Mouse (Mus musculus) induced T-regulatory cell, adult 2 months (primary cell): Measurements from ENCODE around the gene Fgf8.
A peak's percentile ranks its signal among the peaks of the same experiment; 100 is the strongest.

Experiments
- DNase-seq: peaks from one replicate; pipeline ENCODE4 v3.0.0-alpha.2; 2012; ENCODE audit warnings: low read depth

The Fgf8 gene

DNA sequence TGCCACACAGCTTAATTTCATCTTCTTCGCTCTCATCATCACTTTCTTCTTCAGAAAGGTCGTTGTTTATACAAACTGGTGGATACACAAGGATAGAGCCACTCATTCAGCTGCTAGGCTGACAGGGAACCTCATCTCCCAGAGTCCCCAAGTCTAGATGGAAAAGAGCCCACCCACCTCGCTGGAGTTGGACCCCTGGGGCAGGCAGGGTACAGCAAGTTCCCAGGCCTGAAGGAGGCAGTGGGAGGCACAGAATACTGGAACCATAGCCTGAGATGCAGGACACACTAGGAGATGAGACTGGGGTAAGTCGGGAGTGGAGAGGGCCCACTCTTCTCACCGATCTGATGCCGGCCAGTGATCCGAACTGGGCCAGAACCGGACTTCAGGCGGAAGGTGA is 5.5 kb upstream of the Fgf8 start:
- no peak for DNase-seq

DNA sequence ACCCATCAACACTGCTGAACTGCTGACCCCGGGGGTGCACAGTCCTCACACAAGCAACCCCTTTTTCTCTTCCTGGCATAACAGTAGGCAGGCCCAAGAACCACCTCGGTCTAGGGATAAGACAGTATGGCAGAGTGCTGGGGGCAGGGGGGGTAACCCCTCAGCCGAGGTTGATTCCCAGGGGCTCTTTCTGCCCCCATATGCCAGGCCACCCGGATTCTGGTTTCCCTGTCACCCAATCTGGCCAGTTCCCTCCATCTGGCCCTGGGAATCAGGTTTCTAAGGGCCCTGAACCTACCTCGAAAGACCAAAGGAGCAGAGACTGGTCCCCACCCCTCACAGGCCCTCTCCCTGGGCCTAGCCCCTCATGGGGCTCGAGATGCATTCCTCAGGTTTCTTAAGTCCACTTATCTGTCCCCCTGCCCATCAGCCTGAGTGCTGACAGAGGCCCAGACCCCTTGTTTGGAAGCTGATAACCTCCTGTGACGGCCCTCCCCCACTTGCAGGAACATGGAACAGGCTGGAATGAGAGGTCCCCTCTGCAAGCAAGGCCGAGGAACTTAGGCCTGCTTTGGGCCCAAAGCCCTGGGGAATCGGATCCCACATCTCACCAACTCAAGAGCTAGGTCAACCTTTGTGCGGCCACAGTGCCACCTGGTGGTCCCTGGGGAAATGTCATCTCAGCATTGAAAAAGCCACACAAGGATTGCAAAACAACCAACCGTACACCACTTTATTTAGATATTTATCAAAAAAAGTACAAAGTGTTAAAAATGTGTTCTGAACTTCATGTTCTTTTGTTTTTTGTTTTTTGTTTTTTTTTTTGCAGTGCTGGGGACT is 4.5 kb upstream of the Fgf8 start:
- DNase-seq, result peak; percentile 93

DNA sequence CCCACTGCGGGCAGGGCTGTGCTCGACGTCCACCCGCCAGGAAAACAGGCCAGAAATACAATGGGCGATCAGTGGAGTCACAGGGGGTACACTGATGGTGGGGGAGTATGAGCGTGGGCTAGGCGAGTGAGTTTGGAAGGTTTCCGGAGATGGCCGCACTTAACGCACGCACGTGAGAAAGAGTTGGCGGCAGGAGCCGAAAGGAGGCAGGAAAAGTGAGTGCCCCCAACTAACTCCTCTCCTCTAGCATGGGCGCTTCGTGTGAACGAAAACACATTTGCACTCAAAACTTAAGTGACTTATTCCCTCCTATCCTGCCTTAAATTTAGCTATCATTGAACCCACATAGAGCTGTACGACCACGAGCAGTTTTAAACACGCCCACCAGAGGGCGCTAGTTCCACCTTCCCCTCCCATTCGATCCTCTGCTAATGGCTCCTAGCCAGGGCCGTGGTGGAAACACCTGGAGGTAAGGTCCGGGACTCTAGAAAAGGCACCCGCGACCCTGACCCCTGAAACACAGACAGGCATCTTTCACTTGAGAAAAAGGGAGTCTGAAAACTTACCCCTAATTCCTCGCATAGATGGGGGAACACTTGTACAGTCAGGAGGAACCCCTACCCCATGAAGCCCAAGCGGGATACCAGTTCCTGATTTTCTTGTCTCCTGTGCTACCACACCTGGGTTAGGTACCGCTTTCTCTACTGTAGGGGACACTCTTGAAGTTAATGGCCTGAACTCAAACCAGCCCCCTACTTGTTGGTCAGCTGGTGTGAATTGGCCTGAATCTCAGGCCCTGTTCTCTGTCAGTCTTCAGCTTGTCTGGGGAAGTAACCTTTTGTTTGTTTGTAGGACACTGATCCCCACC is 3.7 kb upstream of the Fgf8 start:
- DNase-seq, result peak; percentile 92

DNA sequence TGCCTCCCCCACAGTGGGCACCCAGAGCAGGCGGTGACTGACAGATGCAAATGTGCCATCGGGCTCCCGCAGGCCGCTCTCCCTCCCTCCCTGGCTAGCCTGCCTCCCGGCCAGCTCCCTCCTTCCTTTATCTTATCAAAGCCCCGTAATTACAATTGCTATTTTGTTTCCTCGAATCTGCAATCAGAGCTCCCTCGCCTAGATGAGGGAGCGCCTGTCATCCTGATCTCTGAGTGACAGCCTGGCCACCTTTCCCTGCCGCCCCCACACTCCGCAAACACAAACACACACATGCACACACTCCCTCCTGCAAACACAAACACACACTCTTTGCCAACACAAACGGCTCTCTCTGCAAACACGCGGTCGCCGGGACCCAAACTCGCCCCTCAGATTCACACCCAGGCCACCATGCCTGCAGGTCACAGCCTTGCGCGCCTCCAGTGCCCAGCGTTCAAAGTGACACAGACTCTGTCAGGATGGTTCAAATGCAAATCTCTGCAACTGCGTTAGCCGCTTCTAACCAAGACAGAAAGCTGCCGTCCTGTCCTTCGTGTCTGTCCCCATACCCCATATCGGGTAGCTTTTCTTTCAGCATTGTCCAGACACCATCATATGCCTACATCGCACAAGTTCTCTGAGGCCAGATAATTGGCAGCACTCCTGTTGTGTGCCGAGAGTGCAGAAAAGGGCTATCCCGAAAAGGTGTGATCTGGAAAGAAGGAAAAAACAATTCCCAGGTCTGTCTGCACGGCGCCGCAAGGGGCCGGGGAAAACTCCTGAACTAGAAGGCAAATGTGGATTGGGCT is 2.8 kb upstream of the Fgf8 start:
- DNase-seq, result no peak

DNA sequence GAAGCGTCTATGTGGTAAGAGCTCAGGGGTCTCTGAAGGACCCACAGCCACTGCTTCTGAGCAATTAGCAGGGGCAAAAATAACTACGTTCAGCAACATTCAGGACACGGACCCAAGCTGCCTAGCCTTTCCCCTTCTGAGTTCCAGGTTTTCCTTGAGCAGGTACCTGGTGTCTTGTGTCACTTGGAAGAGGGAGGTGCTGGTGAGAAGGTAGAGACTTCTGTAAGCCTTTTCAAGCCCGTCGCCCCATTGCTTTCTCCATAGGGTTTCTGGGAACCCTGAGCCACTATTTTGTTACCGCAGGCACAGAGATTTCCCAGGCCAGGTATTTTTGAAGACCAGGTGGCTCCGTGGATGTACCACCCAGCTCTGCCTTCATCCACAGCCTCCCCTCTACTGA is 904 bp upstream of the Fgf8 start:
- DNase-seq, result no peak

DNA sequence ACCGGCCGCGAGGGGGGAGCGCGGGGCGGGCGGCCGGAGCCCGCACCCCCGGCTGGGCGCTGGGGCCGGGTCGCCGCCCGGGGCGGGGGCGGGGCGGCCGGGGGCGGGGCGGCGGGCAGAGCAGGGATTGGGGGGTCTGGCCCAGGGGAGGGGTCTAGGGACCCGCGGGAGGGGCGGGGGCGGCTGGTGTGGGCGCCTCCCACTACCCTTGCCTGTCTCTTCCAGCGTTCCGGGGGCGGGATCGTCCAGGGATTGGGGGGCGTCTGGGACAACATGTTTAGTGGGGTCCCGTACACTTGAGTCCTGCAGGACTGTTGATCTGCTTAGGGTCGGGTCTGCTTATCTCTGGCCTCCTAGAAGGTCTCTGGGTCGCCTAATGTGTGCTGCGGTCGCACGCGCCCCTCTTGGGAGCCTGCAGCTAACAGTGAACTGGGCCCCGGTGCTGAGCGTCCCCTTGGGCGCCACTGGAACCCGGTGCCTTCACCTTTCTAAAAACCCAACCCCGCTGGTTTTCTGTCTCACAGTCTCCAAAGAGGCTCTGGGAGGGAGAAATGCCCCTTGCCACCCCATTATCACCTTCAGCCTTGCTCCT is 365 bp upstream of the Fgf8 start:
- DNase-seq, result no peak

DNA sequence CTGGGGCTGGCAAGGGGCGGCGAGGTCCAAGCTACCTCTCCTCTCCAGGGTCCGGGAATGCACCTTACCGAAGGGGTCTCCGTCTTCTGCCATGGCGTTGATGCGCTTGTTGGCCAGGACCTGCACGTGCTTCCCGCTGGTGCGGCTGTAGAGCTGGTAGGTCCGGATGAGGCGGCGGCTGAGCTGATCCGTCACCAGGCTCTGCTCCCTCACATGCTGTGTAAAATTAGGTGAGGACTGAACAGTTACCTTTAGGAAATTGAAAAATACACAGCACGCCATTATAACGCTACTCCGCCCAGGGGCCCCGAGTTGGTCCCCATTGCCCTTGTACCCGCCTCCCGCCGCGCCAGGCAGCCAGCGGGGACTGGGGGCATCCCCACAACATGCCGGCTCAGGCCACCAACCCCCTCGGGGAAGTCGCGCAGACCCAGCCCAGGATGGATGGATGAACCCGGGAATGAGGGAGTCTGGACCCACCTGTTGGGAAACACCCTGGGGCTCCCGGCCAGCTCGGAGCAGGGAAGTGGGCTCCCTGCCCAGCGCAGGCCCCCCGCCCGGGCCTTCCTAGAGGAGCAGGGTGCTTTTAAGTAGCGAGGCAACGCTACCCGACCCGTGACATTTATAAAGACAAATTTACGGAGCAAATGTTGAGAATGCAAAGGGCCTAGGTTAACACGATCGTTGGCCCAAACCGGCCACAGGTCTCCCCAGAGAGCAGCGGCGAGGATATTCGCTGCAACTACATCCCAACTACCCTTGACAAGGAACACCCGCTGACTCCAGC is 1.1 kb downstream of the Fgf8 start:
- no peak for DNase-seq

DNA sequence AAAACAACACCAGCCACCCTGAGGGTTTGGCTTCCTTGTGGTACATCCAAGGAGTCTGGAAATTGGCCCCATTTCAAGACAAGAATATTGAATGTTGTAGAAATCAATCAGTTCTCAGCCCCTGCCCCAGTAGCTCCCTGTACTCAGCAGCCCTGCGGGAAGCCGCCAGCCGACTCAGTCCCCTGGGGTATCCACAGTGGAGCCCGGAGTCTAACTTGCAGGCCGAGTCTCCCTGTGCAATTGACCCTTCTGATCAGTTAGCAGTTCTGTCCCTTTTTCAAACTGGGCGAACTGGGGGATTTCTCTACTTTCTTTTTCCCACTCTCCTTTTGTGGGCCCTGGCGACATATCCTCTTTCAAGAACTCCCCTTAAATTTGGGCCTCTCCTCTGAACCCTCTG is 1.9 kb downstream of the Fgf8 start:
- DNase-seq, result no peak

DNA sequence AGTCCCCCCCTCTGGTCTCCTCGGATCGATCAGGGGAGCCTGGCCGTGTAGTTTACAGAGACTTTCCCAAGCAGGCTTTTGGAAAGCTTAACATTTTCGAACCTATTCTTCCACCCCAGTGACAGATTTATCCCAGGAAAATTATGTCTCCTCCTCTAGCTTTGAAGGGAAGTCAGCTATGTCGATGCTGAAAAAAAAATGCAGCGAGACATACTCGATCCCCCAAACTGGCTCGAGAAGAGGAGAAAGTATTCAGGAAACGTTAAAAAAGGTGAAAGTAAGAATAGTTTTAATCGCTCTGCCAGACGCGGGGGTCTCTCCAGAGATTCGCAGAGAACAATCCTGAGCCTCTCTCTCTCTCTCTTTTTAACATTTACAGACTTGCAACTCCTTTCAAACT is 2.5 kb downstream of the Fgf8 start:
- DNase-seq, result no peak

DNA sequence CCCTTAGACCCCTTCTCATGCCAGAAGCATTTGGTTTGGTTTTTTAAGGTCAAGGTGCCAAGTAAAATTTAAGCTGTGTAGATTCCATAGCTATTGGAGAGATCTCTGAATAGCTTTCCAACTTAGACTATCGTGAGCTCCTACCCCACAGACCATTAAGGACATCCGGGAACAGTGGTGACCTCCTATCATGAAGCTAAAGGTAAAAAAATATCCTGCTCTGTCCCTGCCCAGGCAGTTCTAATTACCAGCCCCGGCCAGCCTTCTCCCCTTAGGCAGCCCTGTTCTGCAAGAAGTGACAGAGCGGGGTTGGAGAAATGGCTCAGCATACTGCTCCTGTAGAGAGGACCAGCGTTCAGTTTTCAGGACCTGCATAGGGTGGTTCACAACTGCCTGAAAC is 4.2 kb downstream of the Fgf8 start:
- DNase-seq, result no peak

DNA sequence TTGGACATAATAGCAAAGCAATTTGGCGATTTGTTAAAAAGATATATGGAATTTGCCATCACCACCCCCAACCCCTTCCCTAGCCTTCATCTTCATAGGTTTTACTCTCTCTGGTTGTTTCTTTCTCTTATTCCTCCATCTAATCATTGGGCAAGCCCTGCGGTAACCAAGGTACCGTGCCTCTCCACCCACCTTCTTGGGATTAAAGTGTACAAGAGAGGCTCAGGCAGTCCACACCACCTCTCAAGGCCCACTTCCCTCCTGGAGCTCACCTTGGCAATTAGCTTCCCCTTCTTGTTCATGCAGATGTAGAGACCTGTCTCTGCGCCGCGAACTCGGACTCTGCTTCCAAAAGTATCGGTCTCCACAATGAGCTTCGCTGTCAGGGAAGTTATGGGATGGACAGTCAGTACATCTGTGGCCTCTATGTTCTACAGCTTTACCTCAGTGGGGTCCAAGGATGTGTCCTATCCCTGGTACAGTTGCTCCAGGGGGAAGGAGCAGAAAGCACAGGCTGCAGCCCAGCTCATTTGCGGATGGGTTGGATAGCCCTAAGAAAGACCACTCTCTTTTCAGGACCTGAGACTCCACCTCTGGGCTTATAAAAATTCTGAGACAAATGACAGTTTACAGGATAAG is 4.8 kb downstream of the Fgf8 start:
- no peak for DNase-seq

DNA sequence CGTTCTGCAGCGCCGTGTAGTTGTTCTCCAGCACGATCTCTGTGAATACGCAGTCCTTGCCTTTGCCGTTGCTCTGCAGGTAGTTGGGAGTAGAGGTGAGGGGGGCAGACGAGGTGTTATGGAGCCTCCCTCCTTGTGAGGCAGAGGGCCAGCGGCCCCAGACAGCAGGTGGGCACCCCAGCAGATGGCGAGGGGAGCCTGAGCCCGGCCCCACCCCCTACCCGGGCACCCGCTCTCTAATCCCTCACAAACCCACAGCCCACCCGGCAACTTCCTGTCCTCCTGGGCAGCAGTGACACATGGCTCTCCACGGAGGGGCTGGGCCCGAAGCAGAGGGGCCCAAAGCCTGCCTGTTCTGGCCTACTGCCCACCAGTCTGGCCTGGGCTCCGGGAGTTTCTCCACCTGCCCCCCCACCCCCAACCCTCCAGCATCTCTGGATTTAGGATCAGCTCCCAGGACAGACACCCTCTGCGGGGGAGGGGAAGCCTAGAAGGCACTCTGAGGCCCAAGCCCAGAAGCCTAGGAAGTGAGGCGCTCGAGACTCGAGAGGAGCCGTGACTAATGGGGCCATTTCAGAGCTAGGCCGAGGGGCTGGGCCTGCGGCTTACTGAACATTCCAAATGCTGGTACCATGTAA is 5.4 kb downstream of the Fgf8 start:
- DNase-seq, result no peak

DNA sequence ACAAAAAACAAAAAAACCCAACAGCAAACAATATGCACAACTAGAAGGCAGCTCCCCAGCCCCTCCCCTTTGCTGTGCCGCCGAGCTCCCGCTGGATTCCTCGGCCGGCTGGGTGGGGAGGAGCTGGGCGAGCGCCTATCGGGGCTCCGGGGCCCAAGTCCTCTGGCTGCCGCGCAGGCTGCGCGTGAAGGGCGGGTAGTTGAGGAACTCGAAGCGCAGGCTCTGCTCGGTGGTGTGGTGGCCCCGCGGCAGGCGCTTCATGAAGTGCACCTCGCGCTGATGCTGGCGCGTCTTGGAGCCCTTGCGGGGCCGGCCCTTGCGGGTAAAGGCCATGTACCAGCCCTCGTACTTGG is 5.9 kb downstream of the Fgf8 start:
- peak; percentile 37 for DNase-seq

DNA sequence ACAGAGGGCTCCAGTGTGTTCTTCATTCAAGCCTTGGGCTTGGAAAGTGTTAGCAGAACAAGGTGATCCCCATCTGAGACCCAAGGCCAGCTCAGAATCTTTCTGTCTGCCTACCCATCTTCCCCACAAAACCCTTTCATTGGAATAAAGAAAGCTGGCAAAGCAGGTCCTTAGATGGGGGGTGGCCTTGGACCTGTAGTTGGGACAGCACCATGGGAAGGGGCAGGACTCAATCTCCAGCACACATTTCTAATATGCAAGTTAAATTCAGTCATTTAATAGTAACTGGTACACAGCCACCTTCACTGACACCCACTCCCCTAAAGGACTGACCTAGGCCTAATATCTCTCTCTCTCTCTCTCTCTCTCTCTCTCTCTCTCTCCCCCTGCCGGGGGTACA is 6.5 kb downstream of the Fgf8 start:
- DNase-seq, result no peak

DNA sequence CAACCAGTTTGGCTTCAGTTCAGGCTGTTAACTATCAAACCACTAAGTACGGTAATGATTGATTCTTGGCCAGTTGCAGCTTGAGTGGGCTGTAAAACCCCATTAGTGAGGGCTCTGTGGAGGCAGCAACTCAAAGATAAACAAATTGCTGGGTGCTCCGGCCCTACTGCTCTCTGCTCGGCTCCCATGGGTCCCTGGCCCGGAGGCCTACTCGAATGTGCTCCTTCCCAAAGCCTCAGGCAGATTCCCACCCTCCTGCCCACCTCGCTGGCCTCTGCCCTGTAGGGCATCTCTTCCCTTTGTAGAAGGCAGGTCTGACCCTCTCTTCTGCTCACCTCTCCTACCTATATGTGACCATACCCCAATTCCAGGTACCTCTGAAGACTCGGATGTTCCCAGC is 8.0 kb downstream of the Fgf8 start:
- no peak for DNase-seq

DNA sequence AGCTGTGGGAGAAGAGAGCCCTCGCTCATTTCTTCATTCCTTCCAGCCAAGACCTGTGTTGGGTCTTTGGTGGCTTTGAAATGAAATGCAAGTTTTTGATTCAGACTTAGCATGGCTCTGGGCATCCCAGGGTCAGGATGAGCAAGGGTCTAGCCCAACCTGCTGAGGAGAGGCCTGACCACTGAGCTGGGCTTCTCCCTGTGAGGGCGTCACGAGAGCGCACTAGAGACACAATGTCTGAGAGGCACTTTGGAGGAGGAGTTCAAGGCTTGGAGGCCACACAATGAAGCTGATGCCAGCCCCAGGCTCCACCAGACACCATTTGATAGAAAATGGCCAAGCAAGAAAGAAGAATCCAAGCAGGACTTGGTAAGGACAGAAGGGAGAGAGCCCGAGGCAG is 8.5 kb downstream of the Fgf8 start:
- DNase-seq, result no peak

DNA sequence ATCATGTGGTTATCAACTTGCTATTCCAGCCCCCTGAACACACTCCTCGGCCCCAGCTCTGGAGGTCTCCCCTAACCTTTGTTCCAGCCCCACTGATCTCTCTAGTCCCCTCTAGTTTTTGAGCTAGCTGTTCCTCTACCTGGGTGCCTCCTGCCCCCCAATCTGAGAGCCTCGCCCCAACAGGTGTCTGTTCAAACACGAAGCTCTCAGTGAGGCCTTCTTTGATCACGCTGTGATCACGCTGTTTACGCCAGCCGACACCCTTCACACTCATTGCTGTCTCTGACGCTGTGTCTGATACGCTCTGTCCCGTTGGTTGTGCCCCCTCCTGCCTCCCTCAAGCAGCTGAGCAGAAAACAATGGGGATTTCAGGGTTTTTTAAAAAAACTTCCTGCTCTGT is 9.2 kb downstream of the Fgf8 start:
- no peak for DNase-seq

DNA sequence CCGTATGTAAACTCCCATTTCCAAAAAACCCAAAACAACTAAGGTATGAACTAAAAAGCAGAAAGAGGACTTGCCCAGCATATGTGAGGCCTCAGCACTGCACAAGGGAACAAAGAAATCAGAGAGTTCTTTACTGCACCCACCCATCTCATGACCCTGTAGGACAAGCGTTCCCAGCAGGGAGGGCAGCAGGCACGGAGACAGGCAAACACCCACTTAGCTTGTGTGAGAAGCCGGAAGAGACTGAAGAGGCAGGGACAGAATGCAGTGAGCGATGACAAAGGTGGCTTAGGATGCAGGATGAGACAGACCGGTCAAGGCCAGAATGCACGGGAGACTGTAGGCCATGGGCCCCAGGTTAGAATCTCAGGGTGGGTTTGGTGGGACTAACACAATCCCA is 11.1 kb downstream of the Fgf8 start:
- no peak for DNase-seq

DNA sequence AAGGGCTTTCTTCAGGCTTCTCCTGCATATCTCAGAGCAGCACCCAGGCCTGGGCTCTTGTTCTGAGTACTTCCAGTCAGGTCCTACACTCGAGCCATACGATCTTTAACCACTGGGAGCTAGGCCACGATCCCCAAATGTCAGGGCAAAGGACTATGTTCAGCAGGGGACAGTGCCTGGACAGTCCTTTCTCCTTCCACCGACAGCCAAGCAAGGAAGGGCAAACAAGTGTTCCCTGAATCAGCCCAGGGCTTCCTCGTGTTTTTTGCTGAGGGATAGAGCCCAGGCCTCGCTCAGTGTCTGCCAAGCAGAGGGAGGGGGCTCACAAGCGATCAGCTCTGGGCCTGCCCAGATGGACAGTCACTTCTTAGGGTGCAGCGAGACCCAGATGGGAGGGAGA is 12.7 kb downstream of the Fgf8 start:
- no peak for DNase-seq

DNA sequence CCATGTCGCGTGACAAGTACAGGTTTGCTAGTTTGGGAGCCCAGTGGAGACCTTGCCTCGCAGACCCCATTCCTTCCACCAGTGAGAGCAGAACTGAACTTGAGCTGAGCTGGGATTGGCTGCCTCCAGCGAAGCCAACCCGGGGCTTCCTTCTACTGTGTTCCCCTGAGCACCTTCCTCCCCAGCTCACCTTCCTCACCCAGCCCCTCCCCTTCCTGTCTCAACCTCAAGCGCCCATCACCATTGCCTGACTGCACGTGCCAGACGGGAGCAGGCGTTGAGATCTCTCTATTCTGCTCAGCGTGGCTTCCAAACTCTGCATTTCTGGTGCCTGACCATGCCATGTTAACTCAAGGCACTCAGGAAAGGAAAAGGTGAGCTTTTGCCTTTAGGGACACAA is 15.5 kb downstream of the Fgf8 start:
- no peak for DNase-seq
